In genomic region chr16:33342356-33342755, GRCm38 (mm10) we compare ENCODE assay signal across 22 mouse cellular contexts.
"Had no signal": no experiment of that assay in that cellular context is flagged by ENCODE, and none has a peak within 500 bp of the region (broad histone marks: within the 10 kb centered on the region; RNA-seq: fewer than 3 reads in every experiment).

No protein-coding gene starts in this region.

- DNase-seq: gastrocnemius, postnatal 14 days; gastrocnemius, postnatal 36 days; heart, adult 11 months; heart, postnatal 10 days; heart, postnatal 4 days; kidney, postnatal 10 days; kidney, postnatal 4 days; left cerebral cortex, postnatal 4 days had no signal

- H3K9ac ChIP-seq: heart, embryonic 12.5 days; hindbrain, embryonic 12.5 days; hindbrain, embryonic 14.5 days; intestine, embryonic 15.5 days; limb, embryonic 13.5 days; limb, embryonic 15.5 days; liver, embryonic 12.5 days had no signal

- H3K4me3 ChIP-seq: heart, embryonic 10.5 days; heart, embryonic 12.5 days; hindbrain, embryonic 10.5 days; hindbrain, embryonic 12.5 days; intestine, embryonic 15.5 days; layer of hippocampus, adult 2 months; left cerebral cortex, adult 2 months; limb, embryonic 13.5 days; limb, embryonic 15.5 days; liver, embryonic 12.5 days had no signal

- H3K27me3 ChIP-seq: heart, embryonic 12.5 days; hindbrain, embryonic 12.5 days; intestine, embryonic 15.5 days; limb, embryonic 13.5 days; limb, embryonic 15.5 days; liver, embryonic 12.5 days had no signal

- ATAC-seq: hindbrain, embryonic 16.5 days; inflammation-experienced regulatory T-cells, adult 6 months; intestine, embryonic 15.5 days; intestine, postnatal 0 days; liver, embryonic 12.5 days had no signal

- H3K9me3 ChIP-seq: heart, embryonic 10.5 days; heart, embryonic 12.5 days; hindbrain, embryonic 10.5 days; hindbrain, embryonic 12.5 days; intestine, embryonic 15.5 days; limb, embryonic 13.5 days; limb, embryonic 15.5 days; liver, embryonic 12.5 days had no signal

- H3K4me2 ChIP-seq: heart, embryonic 12.5 days; hindbrain, embryonic 12.5 days; hindbrain, embryonic 14.5 days; intestine, embryonic 15.5 days; limb, embryonic 13.5 days; limb, embryonic 15.5 days; liver, embryonic 12.5 days had no signal

- H3K36me3 ChIP-seq: heart, embryonic 10.5 days; heart, embryonic 12.5 days; hindbrain, embryonic 10.5 days; hindbrain, embryonic 12.5 days; intestine, embryonic 15.5 days; limb, embryonic 13.5 days; limb, embryonic 15.5 days; liver, embryonic 12.5 days had no signal

- H3K27ac ChIP-seq: hindbrain, embryonic 10.5 days; hindbrain, embryonic 12.5 days; hindbrain, embryonic 14.5 days; intestine, embryonic 15.5 days; layer of hippocampus, adult 2 months; limb, embryonic 13.5 days; limb, embryonic 15.5 days; liver, embryonic 12.5 days had no signal
